Mouse (Mus musculus) forebrain, embryonic 14.5 days (tissue): ENCODE results near the gene Gpr37l1. TPM values are rescaled to one million over a fixed set of nuclear protein-coding genes. Genes with fewer than 3 reads are reported as not detected.

Source experiments
- ATAC-seq: fragments of 200-750 bp; cut with Nextera tagmentation; 2 replicates; pipeline ENCODE4 v1.8.0; 2017; ENCODE audit warnings: mild to moderate bottlenecking, moderate library complexity
- DNase-seq: peaks from one replicate; pipeline ENCODE4 v3.0.0-alpha.2; 2015; ENCODE audit warnings: low spot score
- H3K27ac ChIP-seq: fragments of 300-500 bp; sonication (generic); 2 replicates; pipeline ENCODE4 v1.5.1; 2014; ENCODE audit warnings: low read depth, mild to moderate bottlenecking, control low read depth, low read length, moderate library complexity
- H3K27me3 ChIP-seq: fragments of 300-500 bp; sonication (generic); replicated peaks from 2 replicates; pipeline ENCODE4 v1.6.1; 2014; ENCODE audit warnings: low read length, control low read depth, mixed read lengths; ENCODE audit not compliant: control insufficient read depth, insufficient read depth
- H3K36me3 ChIP-seq: fragments of 300-500 bp; sonication (generic); 2 replicates; pipeline ENCODE4 v1.6.1; 2014; ENCODE audit warnings: low read length, control low read depth; ENCODE audit not compliant: control insufficient read depth, insufficient read depth
- H3K4me1 ChIP-seq: fragments of 300-500 bp; sonication (generic); 2 replicates; pipeline ENCODE4 v1.6.1; 2014; ENCODE audit warnings: antibody characterized with exemption, low read length, control low read depth; ENCODE audit not compliant: control insufficient read depth, insufficient read depth
- H3K4me2 ChIP-seq: fragments of 300-500 bp; sonication (generic); 2 replicates; pipeline ENCODE4 v1.6.1; 2014; ENCODE audit warnings: mild to moderate bottlenecking, control low read depth, low read length
- H3K4me3 ChIP-seq: fragments of 300-500 bp; sonication (generic); 2 replicates; pipeline ENCODE4 v1.5.1; 2014; ENCODE audit warnings: low read depth, low read length, control low read depth
- H3K9ac ChIP-seq: fragments of 300-500 bp; sonication (generic); 2 replicates; pipeline ENCODE4 v1.6.1; 2014; ENCODE audit warnings: mild to moderate bottlenecking, low read length, control low read depth, moderate library complexity
- H3K9me3 ChIP-seq: fragments of 300-500 bp; sonication (generic); replicated peaks from 2 replicates; pipeline ENCODE4 v1.6.1; 2016; ENCODE audit warnings: low read length, control low read depth, mixed read lengths; ENCODE audit not compliant: control insufficient read depth
- WGBS: fragments of 180-500 bp; shearing (Covaris S2); extraction: QIAGEN DNeasy Blood & Tissue Kit; methylation state at CpG from one replicate; pipeline ENCODE4 v1.1.7; 2014; 5-methylcytosine and 5-hydroxymethylcytosine counted together
- polyA plus RNA-seq: library from polyadenylated mRNA; unstranded; fragments of >200 nt; fragmentation: Nextera tagmentation; extraction: Ambion mirVana; gene quantifications from 2 replicates; pipeline ENCODE4 v1.2.1, GENCODE M21; 2014

The Gpr37l1 gene
- polyA plus RNA-seq, 1 experiment from 2014 or later = 0.24 TPM

- Histone ChIP-seq H3K9me3 (no peaks in the 10 kb centered on the region), H3K27me3 (no peaks in the 10 kb centered on the region), H3K36me3 (peaks cover 9% of the 10 kb centered on the region; the same call in 1 of the 2 replicates), H3K9ac (peak overlapping the region; percentile 98), H3K4me1 (peaks cover 15% of the 10 kb centered on the region), H3K4me3 (peak overlapping the region; percentile 98), H3K27ac (peak overlapping the region; percentile 90), H3K4me2 (peak overlapping the region; percentile 73)
- WGBS = under 1% methylated on average over 62 of the region's 69 CpGs
- peak; percentile 81 for DNase-seq
- ATAC-seq = peak; percentile 63
Measured at GRCm38 (mm10) chr1:135146946-135147701, 20.4 kb downstream of the Gpr37l1 start.

- H3K36me3 ChIP-seq = peaks cover 1% of the 10 kb centered on the region; the same call in 1 of the 2 replicates
- H3K27me3 ChIP-seq = no peaks in the 10 kb centered on the region
- DNase-seq (peak; percentile 89), ATAC-seq (peak; percentile 86)
- H3K27ac ChIP-seq = peak within 1 kb of the TSS; percentile 90
- H3K4me3 ChIP-seq = peak within 1 kb of the TSS; percentile 98
- peak within 1 kb of the TSS; percentile 98 for H3K9ac ChIP-seq
- peak within 1 kb of the TSS; percentile 73 for H3K4me2 ChIP-seq
- WGBS = under 1% methylated on average over 71 of the region's 78 CpGs
- H3K9me3 ChIP-seq = no peaks in the 10 kb centered on the region
- H3K4me1 ChIP-seq = peaks cover 15% of the 10 kb centered on the region
Measured at GRCm38 (mm10) chr1:135146077-135146945, 21.2 kb downstream of the Gpr37l1 start, which contains the start of gene Arl8a. TSS of gene Arl8a (plus strand) at chr1:135146824.

DNA sequence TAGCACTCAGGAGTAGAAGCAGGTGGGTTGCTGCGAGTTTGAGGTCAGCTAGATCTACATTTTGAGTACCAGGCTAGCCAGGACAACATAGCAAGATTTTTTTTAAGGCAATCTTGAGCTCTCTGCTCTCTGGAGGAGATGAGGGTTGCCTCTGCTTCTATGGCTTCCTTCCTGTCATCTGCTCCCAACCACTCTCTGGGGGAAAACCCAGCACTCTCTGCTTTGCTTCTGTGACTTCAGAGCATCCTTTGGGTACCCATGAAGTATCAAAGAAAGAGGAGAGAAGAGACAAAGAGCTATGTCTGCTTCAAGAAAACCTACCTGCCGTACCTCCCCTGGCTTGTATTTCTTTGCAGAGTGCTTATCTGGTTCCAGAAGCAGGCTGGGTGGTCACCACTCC, 23.5 kb downstream of the Gpr37l1 start:
- 71% methylated on average over 2 of the region's 2 CpGs for WGBS

DNA sequence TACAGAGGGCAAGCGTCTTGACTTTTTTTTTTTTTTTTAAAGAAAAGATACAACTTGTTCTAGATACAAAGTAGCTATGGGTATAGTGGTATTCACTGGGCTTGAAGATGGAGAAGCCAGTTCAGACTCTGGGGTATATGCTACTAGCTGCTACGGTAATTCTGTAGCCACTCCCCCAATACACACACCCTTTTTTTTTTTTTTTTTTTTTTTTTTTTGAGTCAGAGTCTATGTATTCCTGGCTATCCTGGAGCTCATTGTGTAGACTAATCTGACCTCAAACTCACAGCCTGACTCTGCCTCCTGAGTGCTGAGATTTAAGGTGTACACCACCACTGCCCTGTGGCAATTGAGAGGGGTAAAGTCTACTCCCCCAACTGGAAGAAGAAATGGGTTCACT, 25.0 kb downstream of the Gpr37l1 start:
- no peak overlapping the region for H3K9ac ChIP-seq
- no peak overlapping the region for H3K27ac ChIP-seq
- ATAC-seq = no peak
- no peak overlapping the region for H3K4me3 ChIP-seq
- no peaks in the 10 kb centered on the region for H3K36me3 ChIP-seq
- DNase-seq = no peak
- 63% methylated on average over 2 of the region's 2 CpGs for WGBS
- no peaks in the 10 kb centered on the region for H3K27me3 ChIP-seq
- H3K4me1 ChIP-seq = no peaks in the 10 kb centered on the region
- H3K4me2 ChIP-seq = no peak overlapping the region
- no peaks in the 10 kb centered on the region for H3K9me3 ChIP-seq

More for the DNA sequence above, 23.5 kb downstream of the Gpr37l1 start:
- Histone ChIP-seq H3K36me3 (no peaks in the 10 kb centered on the region), H3K4me2 (no peak overlapping the region), H3K4me3 (no peak overlapping the region), H3K9me3 (no peaks in the 10 kb centered on the region), H3K27me3 (no peaks in the 10 kb centered on the region), H3K4me1 (peaks cover 11% of the 10 kb centered on the region), H3K27ac (no peak overlapping the region), H3K9ac (no peak overlapping the region)
- ATAC-seq (no peak), DNase-seq (no peak)

- DNase-seq (no peak), ATAC-seq (no peak)
- H3K4me2 ChIP-seq = no peak overlapping the region
- no peaks in the 10 kb centered on the region for H3K4me1 ChIP-seq
- no peak overlapping the region for H3K9ac ChIP-seq
- 73% methylated on average over 2 of the region's 2 CpGs for WGBS
- H3K9me3 ChIP-seq = no peaks in the 10 kb centered on the region
- no peak overlapping the region for H3K4me3 ChIP-seq
- no peak overlapping the region for H3K27ac ChIP-seq
- H3K27me3 ChIP-seq = no peaks in the 10 kb centered on the region
- no peaks in the 10 kb centered on the region for H3K36me3 ChIP-seq
Measured at GRCm38 (mm10) chr1:135139906-135140305, 27.6 kb downstream of the Gpr37l1 start.

DNA sequence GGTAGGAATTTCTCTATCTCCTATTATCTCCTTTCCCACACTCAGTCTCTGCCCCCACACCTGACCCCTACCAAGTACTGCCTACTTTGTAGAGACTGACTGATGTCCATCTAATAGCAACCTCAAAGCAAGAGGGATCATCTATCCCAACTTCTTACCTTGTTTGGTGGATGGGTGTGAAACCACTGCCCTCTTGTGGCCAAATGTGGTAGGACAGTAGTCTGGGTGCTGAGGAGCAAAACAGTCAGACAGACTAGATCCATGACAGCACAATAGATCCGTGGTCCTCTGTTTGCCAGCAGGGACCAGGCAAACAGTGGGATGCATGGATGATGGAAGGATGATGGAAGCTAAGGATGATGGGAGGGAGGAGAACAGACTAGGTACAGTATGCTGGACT, 31.0 kb downstream of the Gpr37l1 start:
- peak; percentile 61 for ATAC-seq
- no peaks in the 10 kb centered on the region for H3K36me3 ChIP-seq
- 3% methylated on average over 1 of the region's 1 CpGs for WGBS

GRCm38 (mm10) chr1:135135111-135135787, 32.2 kb downstream of the Gpr37l1 start:
- no peak overlapping the region for H3K4me2 ChIP-seq
- no peak for ATAC-seq
- no peaks in the 10 kb centered on the region for H3K27me3 ChIP-seq
- H3K9ac ChIP-seq = no peak overlapping the region
- H3K9me3 ChIP-seq = no peaks in the 10 kb centered on the region
- no peaks in the 10 kb centered on the region for H3K4me1 ChIP-seq
- H3K36me3 ChIP-seq = no peaks in the 10 kb centered on the region
- DNase-seq = no peak
- no peak overlapping the region for H3K27ac ChIP-seq
- H3K4me3 ChIP-seq = no peak overlapping the region
- WGBS = 90% methylated on average over 8 of the region's 8 CpGs

More for the DNA sequence above, 31.0 kb downstream of the Gpr37l1 start:
- H3K27me3 ChIP-seq = no peaks in the 10 kb centered on the region
- H3K4me2 ChIP-seq = no peak overlapping the region
- H3K27ac ChIP-seq = no peak overlapping the region
- H3K4me1 ChIP-seq = no peaks in the 10 kb centered on the region
- peak; percentile 81 for DNase-seq
- H3K9ac ChIP-seq = no peak overlapping the region
- H3K4me3 ChIP-seq = no peak overlapping the region
- H3K9me3 ChIP-seq = no peaks in the 10 kb centered on the region

GRCm38 (mm10) chr1:135133678-135134435, 33.6 kb downstream of the Gpr37l1 start:
- Histone ChIP-seq H3K9me3 (no peaks in the 10 kb centered on the region), H3K4me1 (no peaks in the 10 kb centered on the region), H3K36me3 (no peaks in the 10 kb centered on the region), H3K27ac (no peak overlapping the region), H3K4me2 (no peak overlapping the region), H3K4me3 (no peak overlapping the region), H3K9ac (no peak overlapping the region), H3K27me3 (no peaks in the 10 kb centered on the region)
- ATAC-seq = no peak
- WGBS = 87% methylated on average over 10 of the region's 10 CpGs
- no peak for DNase-seq
